In genomic region chr11:79767111-79767510, GRCm38 (mm10) we compare ENCODE assay signal across 29 mouse cellular contexts.
"Had no signal": no experiment of that assay in that cellular context is flagged by ENCODE, and none has a peak within 500 bp of the region (broad histone marks: within the 10 kb centered on the region; RNA-seq: fewer than 3 reads in every experiment).

No protein-coding gene starts in this region.

- H3K27ac ChIP-seq: limb, embryonic 10.5 days; limb, embryonic 12.5 days; limb, embryonic 13.5 days; limb, embryonic 15.5 days; liver, embryonic 12.5 days; liver, embryonic 13.5 days; liver, embryonic 14.5 days; liver, embryonic 15.5 days; lung, embryonic 15.5 days; macrophage; midbrain, embryonic 10.5 days; midbrain, embryonic 12.5 days; midbrain, embryonic 13.5 days; midbrain, embryonic 15.5 days; neural tube, embryonic 12.5 days had no signal

- H3K4me1 ChIP-seq: limb, embryonic 12.5 days; limb, embryonic 15.5 days; liver, embryonic 12.5 days; liver, embryonic 15.5 days; midbrain, embryonic 13.5 days; midbrain, embryonic 15.5 days; neural tube, embryonic 12.5 days had no signal

- DNase-seq: left cerebral cortex, postnatal 4 days; liver; liver, embryonic 13.5 days; liver, postnatal 0 days; lung, adult 18-20 months; lung, adult 2 months; lung, embryonic 14.5 days; lung, postnatal 10 days; lung, postnatal 14 days; lung, postnatal 36 days; midbrain, embryonic 14.5 days had no signal

- H3K36me3 ChIP-seq: limb, embryonic 10.5 days; limb, embryonic 12.5 days; limb, embryonic 13.5 days; limb, embryonic 15.5 days; liver, embryonic 12.5 days; liver, embryonic 13.5 days; liver, embryonic 15.5 days; lung, embryonic 15.5 days; midbrain, embryonic 10.5 days; midbrain, embryonic 12.5 days; midbrain, embryonic 13.5 days; midbrain, embryonic 15.5 days; neural tube, embryonic 12.5 days had no signal

- H3K4me3 ChIP-seq: limb, embryonic 10.5 days; limb, embryonic 12.5 days; limb, embryonic 13.5 days; limb, embryonic 15.5 days; liver, embryonic 12.5 days; liver, embryonic 13.5 days; liver, embryonic 15.5 days; lung, embryonic 15.5 days; megakaryocyte, embryonic 14.5 days; midbrain, embryonic 10.5 days; midbrain, embryonic 12.5 days; midbrain, embryonic 13.5 days; midbrain, embryonic 15.5 days; myocyte; neural tube, embryonic 12.5 days had no signal

- ATAC-seq: liver, embryonic 12.5 days; liver, postnatal 0 days; lung, postnatal 0 days; midbrain, embryonic 13.5 days; midbrain, embryonic 15.5 days had no signal

- H3K9ac ChIP-seq: limb, embryonic 12.5 days; limb, embryonic 13.5 days; limb, embryonic 15.5 days; liver, embryonic 12.5 days; liver, embryonic 13.5 days; liver, embryonic 14.5 days; liver, embryonic 15.5 days; liver, postnatal 0 days; lung, embryonic 14.5 days; lung, embryonic 15.5 days; midbrain, embryonic 12.5 days; midbrain, embryonic 13.5 days; midbrain, embryonic 15.5 days; neural tube, embryonic 12.5 days had no signal

- H3K4me2 ChIP-seq: limb, embryonic 12.5 days; limb, embryonic 13.5 days; limb, embryonic 15.5 days; liver, embryonic 11.5 days; liver, embryonic 12.5 days; liver, embryonic 13.5 days; liver, embryonic 15.5 days; lung, embryonic 14.5 days; lung, embryonic 15.5 days; midbrain, embryonic 12.5 days; midbrain, embryonic 13.5 days; midbrain, embryonic 15.5 days; neural tube, embryonic 12.5 days had no signal

- H3K9me3 ChIP-seq: limb, embryonic 10.5 days; limb, embryonic 12.5 days; limb, embryonic 13.5 days; limb, embryonic 15.5 days; liver, embryonic 13.5 days; liver, embryonic 15.5 days; lung, embryonic 15.5 days; midbrain, embryonic 10.5 days; midbrain, embryonic 13.5 days; midbrain, embryonic 15.5 days had no signal

- H3K27me3 ChIP-seq: limb, embryonic 12.5 days; limb, embryonic 13.5 days; limb, embryonic 15.5 days; liver, embryonic 12.5 days; liver, embryonic 13.5 days; liver, embryonic 15.5 days; midbrain, embryonic 13.5 days; midbrain, embryonic 15.5 days; neural tube, embryonic 12.5 days had no signal
